Mouse (Mus musculus) lung, embryonic 15.5 days (tissue): Measurements from ENCODE around the gene Slc25a43. TPM values are rescaled to one million over a fixed set of nuclear protein-coding genes. Genes with fewer than 3 reads are reported as not detected.

ENCODE experiments used
- polyA plus RNA-seq: library from polyadenylated mRNA; unstranded; fragments of >200 nt; fragmentation: Nextera tagmentation; extraction: Ambion mirVana; gene quantifications from 2 replicates; pipeline ENCODE4 v1.2.1, GENCODE M21; 2015

The Slc25a43 gene
- polyA plus RNA-seq, 1 experiment from 2014 or later, result 2.2 TPM

Other genes with a start within 250 kb of the Slc25a43 start
- gene Pgrmc1, start 145.5 kb upstream of the Slc25a43 start, polyA plus RNA-seq, result 233 and 239 TPM in 2 replicates
- 2.9 TPM in 2 replicates for gene Akap17b, start 98.3 kb upstream of the Slc25a43 start, polyA plus RNA-seq
- 645 and 653 TPM in 2 replicates for gene Slc25a5, start 52.0 kb downstream of the Slc25a43 start, polyA plus RNA-seq
- 129 and 132 TPM in 2 replicates for gene Ube2a, start 130.2 kb downstream of the Slc25a43 start, polyA plus RNA-seq
- 31.6 and 35.7 TPM in 2 replicates for gene C330007P06Rik, start 130.5 kb downstream of the Slc25a43 start, polyA plus RNA-seq
- gene Nkrf, start 159.2 kb downstream of the Slc25a43 start, polyA plus RNA-seq, result 1.4 and 1.5 TPM in 2 replicates
- 17.7 and 20.1 TPM in 2 replicates for gene Sept6, start 248.1 kb downstream of the Slc25a43 start, polyA plus RNA-seq